Mouse (Mus musculus) gastrocnemius, postnatal 36 days (tissue): Measurements from ENCODE around the gene Arl2. TPM values are rescaled to one million over a fixed set of nuclear protein-coding genes. Genes with fewer than 3 reads are reported as not detected.
"Not testable (repeated sequence)": the region's sequence is repeated elsewhere in the genome, so short reads cannot be mapped to it uniquely, and the experiment has no call there.

Experiments used
- DNase-seq, 2 experiments: peaks; one replicate each; pipeline ENCODE4 v3.0.0; 2022
- intact Hi-C: fragments of 180-260 bp; cut with DNase I; formaldehyde crosslinking; loops from one replicate; pipeline ENCODE4 v1.15.1; 2025
- long read RNA-seq, 2 experiments: library from polyadenylated mRNA; stranded (forward); transcript quantifications; one replicate each; pipeline ENCODE4 v2.0.0; 2021
- total RNA-seq, 2 experiments: library from RNA; stranded (reverse); gene quantifications; 2 replicates each; pipeline ENCODE4 v1.2.3; 2021

Arl2 gene
- 10 to 100 TPM; 51.8 to 62.6 TPM for total RNA-seq
- long read RNA-seq, experiment 1, transcript Arl2-201 (5 exons, 1,286 nt) = major isoform, 107 of 116 reads
- long read RNA-seq, experiment 1, partial matches to known transcripts = 6 of 116 reads
- long read RNA-seq, experiment 1, other reads (novel, unspliced or antisense) = 3 of 116 reads
- long read RNA-seq, experiment 2, transcript Arl2-201 (5 exons, 1,286 nt) = major isoform, 165 of 182 reads
- long read RNA-seq, experiment 2, partial matches to known transcripts = 6 of 182 reads
- long read RNA-seq, experiment 2, other reads (novel, unspliced or antisense) = 11 of 182 reads

DNA sequence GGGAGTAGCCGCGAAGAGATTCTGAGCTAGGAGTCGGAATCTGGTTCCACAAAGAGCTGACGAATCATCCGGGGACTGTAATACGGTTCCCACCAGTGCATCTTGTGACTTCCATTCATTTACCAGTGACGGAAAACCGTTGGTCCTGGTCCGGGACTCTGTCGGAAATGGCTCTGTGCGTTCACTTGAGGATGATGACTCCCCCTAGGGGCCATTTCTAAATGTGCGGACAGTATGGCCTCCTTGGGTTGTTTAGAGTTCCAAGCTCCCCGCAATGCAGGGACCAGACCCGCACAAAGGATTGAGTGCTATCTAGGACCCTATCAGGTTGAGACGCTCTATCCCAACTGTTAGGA is at the start of gene Arl2:
Arl2 (minus strand) TSS at position 155 of the 356 bp plus-strand sequence.
- peak in 1 of 2 experiments; percentile 63 for DNase-seq
- intact Hi-C loops = loop anchor here (5.0 kb wide), 1 partner anchor 91 kb away; no protein-coding TSS in a partner anchor

DNA sequence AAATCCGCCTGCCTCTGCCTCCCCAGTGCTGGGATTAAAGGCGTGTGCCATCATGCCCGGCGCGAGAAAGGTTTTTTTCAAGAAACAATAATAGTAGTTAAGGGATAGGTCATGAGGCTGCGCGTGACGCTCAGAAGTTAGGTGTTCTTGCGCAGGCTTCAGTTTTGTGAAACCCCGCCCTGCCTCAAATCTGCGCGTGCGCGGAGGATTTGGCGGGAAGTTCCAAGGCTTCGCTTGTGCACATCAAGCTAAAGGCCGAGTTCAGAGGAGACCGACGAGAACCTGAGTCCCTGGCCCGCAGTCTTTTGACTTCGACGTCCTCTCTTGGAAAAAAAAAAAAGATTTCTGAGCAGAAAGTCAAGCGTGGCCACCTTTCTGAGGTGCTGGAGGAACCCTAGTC is 42.8 kb upstream of the Arl2 start, which contains the start of gene Majin:
Majin (plus strand) TSS at position 258 of the 400 bp plus-strand sequence.
- intact Hi-C loops = no loop called here

DNA sequence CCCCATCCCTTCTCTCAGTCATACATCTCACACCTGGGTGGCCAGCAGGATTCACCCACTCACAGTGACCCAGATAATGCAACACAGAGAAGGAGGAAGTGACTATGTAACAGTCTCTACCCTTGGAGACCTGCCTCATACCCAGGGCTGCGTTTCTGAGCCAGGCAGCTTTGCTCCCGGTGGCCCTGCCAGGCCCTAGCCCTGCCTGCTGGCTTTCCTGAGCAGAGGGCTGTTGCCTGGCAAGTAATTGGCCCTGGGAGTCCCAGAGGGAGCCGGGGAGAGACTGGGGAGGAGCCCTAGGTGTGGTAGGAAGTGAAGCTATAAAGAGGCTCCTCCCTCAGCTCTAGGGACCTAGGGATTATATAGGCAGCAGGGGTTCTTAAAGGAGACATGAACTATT is 41.2 kb upstream of the Arl2 start:
- intact Hi-C loops = no loop called here
- no peak for DNase-seq

More for the DNA sequence above, 42.8 kb upstream of the Arl2 start, which contains the start of gene Majin:
- no peak for DNase-seq

GRCm38 (mm10) chr19:6181629-6182028 is 40.3 kb upstream of the Arl2 start:
- intact Hi-C loops = no loop called here
- no peak for DNase-seq

- DNase-seq = no peak
- intact Hi-C loops = no loop called here
Observed at GRCm38 (mm10) chr19:6178775-6179174, 37.4 kb upstream of the Arl2 start.

- intact Hi-C loops = no loop called here
- no peak for DNase-seq
Observed at GRCm38 (mm10) chr19:6174771-6175170, 33.4 kb upstream of the Arl2 start.

GRCm38 (mm10) chr19:6171215-6171614 is 29.9 kb upstream of the Arl2 start:
- DNase-seq = no peak
- intact Hi-C loops = no loop called here

- intact Hi-C loops = loop anchor here (5.0 kb wide), 1 partner anchor 51 kb away; no protein-coding TSS in a partner anchor
- no peak for DNase-seq
Observed at GRCm38 (mm10) chr19:6166750-6167149, 25.4 kb upstream of the Arl2 start.

DNA sequence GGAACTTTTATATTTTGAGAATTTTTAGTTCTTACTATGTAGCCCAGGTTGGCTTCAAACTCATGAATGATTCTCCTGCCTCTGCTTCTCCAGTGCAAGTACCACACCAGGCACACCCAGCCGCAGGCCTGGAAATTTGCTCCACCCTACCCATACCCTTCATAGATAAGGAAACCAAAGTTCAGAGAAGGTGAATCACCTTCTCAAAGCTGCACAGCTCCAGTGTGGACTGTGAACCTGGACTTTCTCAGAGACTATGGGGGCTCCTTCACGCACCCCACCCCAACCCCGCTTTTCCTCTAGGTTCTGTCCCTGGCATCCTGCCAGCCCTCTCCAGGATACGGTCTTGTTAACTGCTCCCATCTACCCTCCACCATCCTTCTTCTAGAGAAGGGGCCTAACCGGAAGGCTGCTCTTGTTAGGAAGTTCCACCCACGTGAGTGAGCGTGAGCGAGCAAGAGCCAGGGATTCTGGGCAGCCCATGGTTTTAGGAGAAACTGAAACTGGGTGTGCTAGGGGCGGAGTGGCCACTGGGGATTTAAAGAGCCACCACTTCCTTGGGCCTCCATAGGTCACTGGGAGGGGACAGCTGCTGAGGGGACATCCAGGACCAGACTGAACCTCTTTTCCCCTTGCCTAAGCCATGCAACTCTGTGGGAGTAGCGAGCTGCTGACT is 22.7 kb upstream of the Arl2 start:
- no peak for DNase-seq
- intact Hi-C loops = no loop called here

DNA sequence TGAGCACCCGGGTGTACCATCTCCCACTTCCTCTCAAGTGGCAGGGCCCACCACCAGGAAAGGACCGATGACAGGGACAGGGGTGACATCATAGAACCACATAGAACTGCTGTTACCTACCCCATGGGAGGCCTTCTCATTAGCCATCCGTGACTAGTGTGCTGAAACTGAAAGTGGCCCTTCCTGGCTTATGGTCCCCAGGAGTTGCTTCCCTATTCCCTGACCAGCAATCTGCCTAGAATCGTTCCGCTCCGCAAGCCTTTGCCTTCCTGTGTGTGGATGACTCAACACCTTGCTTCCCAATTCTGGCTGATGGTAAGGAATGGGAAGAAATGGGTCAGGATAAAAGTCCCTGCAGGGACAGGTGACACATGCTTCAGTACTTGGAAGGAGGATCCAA is 15.9 kb upstream of the Arl2 start:
- no peak for DNase-seq
- intact Hi-C loops = no loop called here

DNA sequence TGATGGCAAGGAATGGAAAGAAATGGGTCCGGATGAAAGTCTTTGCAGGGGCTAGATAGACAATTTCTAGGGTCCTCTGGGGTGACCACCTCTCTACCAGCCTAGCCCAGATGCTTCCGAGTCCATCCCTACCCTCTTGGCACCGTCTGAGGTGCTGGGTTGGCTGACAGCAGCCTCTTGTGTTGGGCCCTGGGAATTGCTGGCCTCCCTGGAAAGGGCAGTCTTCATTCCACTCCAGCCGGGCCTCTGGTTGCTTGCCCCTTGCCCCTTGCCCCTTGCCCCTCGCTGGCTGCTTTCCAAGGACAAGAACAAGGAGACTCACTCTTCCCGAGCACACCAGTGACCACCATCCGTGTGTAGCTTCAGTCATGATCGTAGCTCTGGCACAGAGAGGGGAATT is 15.0 kb upstream of the Arl2 start:
- DNase-seq = no peak
- intact Hi-C loops = no loop called here

DNA sequence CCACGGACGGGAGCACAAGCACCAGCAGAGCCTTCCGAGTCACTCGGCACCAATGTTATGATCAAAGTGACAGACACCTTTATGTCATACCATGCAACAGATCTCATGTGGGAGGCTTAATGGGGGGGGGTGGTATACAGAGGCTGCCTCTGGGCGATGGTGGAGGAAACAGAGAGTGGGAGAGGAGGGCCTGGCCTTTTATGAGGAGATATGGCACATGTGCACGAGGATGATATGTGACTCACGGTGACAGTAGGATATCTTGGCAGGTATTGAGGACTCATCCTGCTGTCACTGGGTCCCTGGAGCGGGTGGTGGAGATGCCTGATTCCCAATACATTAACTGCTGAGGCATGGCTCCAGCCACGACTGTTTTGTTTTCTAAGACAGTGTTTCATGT is 13.8 kb upstream of the Arl2 start:
- intact Hi-C loops = no loop called here
- no peak for DNase-seq

DNA sequence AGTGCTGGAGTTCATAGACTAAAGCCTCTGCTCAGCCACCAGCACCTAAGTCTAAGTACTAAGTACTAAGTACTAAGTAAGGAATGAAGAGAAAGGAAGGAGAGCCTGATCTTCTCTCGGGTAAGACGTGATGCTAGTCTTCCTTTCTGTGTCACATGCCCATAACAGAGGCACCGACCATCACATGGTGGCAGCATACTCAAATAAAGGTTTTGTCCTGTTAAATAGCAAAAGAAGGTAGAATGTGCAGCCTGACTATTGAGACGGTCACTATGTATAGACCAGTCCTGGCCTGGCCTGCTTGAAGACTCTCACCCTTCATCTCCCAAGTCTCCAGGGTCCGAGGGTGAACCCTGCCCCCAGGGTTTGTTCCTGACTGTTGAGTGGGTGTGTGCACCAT is 3.5 kb upstream of the Arl2 start:
- DNase-seq = no peak
- intact Hi-C loops = loop anchor here (5.0 kb wide), 1 partner anchor 87 kb away; no protein-coding TSS in a partner anchor

- intact Hi-C loops = loop anchor here (5.0 kb wide), 1 partner anchor 91 kb away; no protein-coding TSS in a partner anchor
- peak; percentile 85 to 89 for DNase-seq
Observed at GRCm38 (mm10) chr19:6140678-6141393, 512 bp downstream of the Arl2 start, which contains the start of gene Batf2. Gene Batf2, plus strand, starts transcription at chr19:6140983.

DNA sequence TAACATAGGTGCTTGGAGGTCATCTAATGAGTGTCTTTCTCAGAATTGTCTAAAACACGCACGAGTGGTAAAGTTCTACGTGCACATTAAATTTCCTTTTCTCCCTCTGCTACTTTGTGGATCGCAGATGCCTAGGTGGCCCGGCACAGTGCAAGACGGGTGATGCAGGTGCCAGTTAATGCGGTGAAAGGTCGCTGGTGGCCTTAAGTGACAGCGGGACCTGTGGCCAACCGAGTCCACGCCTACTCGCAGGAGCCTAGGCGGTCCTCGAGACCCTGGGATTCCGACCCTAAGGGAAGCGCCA is 1.0 kb downstream of the Arl2 start:
- no peak for DNase-seq
- intact Hi-C loops = loop anchor here (5.0 kb wide), 1 partner anchor 92 kb away; no protein-coding TSS in a partner anchor

GRCm38 (mm10) chr19:6139701-6140100 is 1.6 kb downstream of the Arl2 start:
- DNase-seq = no peak
- intact Hi-C loops = loop anchor here (5.0 kb wide), 2 partner anchors 93 to 168 kb away; partner anchors contain the start of gene Cdc42bpg

DNA sequence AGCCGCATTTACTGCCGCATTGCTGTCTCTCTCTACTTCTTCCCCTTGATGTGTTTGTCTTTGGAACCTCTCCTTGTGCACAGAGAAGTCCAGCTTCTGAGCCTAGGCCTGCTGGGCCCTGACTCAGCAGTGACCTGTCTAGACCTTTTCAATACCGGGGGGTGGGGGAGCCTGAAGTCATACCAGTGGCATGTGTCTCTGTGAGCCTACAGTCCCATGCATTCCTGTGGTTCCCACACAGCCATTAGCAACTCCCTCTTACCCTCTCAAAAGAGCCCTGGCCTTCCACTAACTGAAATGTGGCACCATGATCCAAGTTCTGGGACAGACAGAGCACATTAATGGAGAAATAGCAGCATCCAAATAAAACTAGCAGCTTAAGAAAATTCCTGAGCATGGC is 5.0 kb downstream of the Arl2 start:
- DNase-seq = no peak
- intact Hi-C loops = loop anchor here (5.0 kb wide), 1 partner anchor 171 kb away; the partner anchor contains the start of gene Cdc42bpg

- DNase-seq, intact Hi-C loops: not testable (repeated sequence)
Observed at GRCm38 (mm10) chr19:6133197-6133596, 8.2 kb downstream of the Arl2 start.

- intact Hi-C loops = no loop called here
Observed at GRCm38 (mm10) chr19:6132171-6132827, 9.0 kb downstream of the Arl2 start.

DNA sequence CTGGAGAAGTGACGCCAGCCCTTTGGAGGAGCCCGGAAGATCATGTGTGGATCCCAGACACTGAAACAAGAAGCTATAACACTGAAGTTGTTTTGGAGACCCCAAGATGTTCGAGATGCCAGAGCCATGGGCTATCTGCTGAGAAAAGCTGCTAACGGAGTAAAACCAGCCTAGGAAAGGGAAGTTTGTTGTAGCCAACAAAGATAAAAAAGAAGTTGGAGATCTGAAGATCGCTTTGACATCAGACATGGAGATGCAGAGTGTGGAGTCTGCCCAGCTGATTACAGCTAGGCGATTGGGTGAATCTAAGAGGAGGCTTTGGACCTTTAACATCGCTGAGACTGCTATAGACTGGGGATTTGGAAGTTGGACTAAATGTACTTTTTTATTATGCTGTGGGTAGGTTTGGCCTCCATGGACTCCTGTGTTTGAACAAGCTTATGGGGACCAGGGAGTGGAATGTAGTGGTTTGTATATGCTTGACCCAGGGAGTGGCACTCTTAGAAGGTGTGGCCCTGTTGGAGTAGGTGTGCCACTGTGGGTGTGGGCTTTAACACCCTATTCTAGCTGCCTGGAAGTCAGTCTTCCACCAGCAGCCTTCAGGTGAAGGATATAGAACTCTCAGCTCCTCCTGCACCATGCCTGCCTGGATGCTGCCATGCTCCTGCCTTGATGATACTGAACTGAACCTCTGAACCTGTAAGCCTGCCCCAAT is 10.8 kb downstream of the Arl2 start:
- DNase-seq, intact Hi-C loops: not testable (repeated sequence)

More at GRCm38 (mm10) chr19:6132171-6132827, 9.0 kb downstream of the Arl2 start:
- DNase-seq = peak in 1 of 2 experiments; percentile 0
